Comparison of ENCODE assay signal across 8 mouse cellular contexts in the genomic region with DNA sequence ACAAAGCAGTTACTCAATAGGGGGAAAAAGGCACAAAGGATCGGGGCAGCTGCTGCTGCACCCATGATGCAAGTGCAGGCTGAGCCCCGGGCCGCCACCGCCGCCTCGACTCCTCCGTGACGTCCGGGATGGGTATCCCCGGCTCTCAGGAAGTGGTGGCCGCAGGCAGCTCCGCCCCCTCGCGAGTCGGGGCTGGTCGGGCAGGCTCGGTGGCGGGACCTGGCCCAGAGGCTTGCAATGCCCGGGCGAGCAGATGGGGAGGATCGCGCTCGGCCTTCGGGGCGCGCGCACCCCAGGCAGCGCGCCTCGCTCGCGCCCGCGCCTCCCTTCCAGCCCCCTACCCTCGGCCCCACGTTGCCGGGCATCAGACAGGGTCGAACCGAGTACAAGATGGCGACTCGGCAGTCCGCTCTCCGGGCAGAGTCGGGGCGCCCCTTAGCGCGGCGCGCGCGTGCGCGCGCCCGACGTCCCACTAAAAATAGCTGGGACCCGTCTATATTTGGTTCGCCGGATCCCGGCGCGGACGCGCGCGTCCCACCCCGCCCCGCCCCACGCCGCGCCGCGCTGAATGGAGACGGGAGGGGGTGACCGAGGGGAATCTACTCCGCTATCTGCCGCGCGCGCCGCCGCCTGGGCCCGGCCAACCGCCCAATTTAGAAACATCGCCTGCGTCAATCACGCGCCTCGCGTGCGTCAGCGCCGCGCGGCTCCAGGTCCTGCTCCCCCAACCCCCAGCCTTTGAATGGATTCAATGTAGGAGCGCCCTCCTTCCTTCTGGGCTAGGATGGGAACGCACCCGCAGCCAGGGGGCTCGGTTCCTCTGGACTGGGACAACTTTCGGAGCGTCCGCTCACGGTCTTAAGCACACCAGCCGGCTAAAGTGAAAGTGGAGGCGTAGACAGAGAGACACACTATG. TPM values are rescaled to one million over a fixed set of nuclear protein-coding genes. Genes with fewer than 3 reads are reported as not detected.
DNase-seq lines count a peak whose midpoint lies in the region; ATAC-seq lines count a peak whose summit lies in the region.

No protein-coding gene starts in this region.

- H3K4me3 ChIP-seq in heart, embryonic 13.5 days: peak overlapping the region; percentile 68
- peak overlapping the region; percentile 65 for H3K4me3 ChIP-seq in liver, embryonic 13.5 days (replicated peaks)
- H3K4me3 ChIP-seq in stomach, embryonic 16.5 days (replicated peaks; ENCODE audit: low read length): peak overlapping the region; percentile 72

- ATAC-seq in erythroid progenitor cell, adult 5-6 weeks (replicated peaks; ENCODE audit: low FRiP score, poor library complexity, severe bottlenecking): peak; percentile 78
- ATAC-seq in heart, embryonic 13.5 days (ENCODE audit: extremely low read depth, insufficient number of reproducible peaks, low FRiP score, low TSS enrichment): peak; percentile 79
- peak; percentile 85 for ATAC-seq in liver, embryonic 13.5 days (ENCODE audit: low read depth)
- peak; percentile 93 for ATAC-seq in stomach, embryonic 16.5 days (ENCODE audit: insufficient read depth, low FRiP score)

- H3K36me3 ChIP-seq in heart, embryonic 13.5 days: no peaks in the 10 kb centered on the region
- H3K36me3 ChIP-seq in liver, embryonic 13.5 days: no peaks in the 10 kb centered on the region
- no peaks in the 10 kb centered on the region for H3K36me3 ChIP-seq in stomach, embryonic 16.5 days (ENCODE audit: control insufficient read depth, insufficient read depth, low read length)

- no peaks in the 10 kb centered on the region for H3K9me3 ChIP-seq in heart, embryonic 13.5 days
- no peaks in the 10 kb centered on the region for H3K9me3 ChIP-seq in liver, embryonic 13.5 days (replicated peaks)
- H3K9me3 ChIP-seq in stomach, embryonic 16.5 days (replicated peaks; ENCODE audit: control insufficient read depth, low read length): no peaks in the 10 kb centered on the region

- DNase-seq in CD4-positive helper T cell, adult 2 months (ENCODE audit: low read depth, low spot score): peak; percentile 99
- peak; percentile 92 for DNase-seq in brain, embryonic 18.5 days (ENCODE audit: low read depth, low spot score)
- peak; percentile 96 for DNase-seq in kidney, postnatal 14 days
- peak; percentile 78 for DNase-seq in liver, embryonic 13.5 days
- peak; percentile 93 for DNase-seq in neural tube, embryonic 10.5 days (ENCODE audit: extremely low spot score, low spot score)

- peaks cover 26% of the 10 kb centered on the region for H3K27me3 ChIP-seq in heart, embryonic 13.5 days (replicated peaks)
- peaks cover 49% of the 10 kb centered on the region for H3K27me3 ChIP-seq in liver, embryonic 13.5 days
- peaks cover 22% of the 10 kb centered on the region for H3K27me3 ChIP-seq in stomach, embryonic 16.5 days (ENCODE audit: control insufficient read depth, insufficient read depth, low read length)

- peak overlapping the region; percentile 98 for H3K27ac ChIP-seq in heart, embryonic 13.5 days (replicated peaks)
- peak overlapping the region; percentile 76 for H3K27ac ChIP-seq in liver, embryonic 13.5 days
- H3K27ac ChIP-seq in stomach, embryonic 16.5 days (ENCODE audit: low read length): peak overlapping the region; percentile 97

- peak overlapping the region; percentile 91 for H3K4me2 ChIP-seq in heart, embryonic 13.5 days
- H3K4me2 ChIP-seq in liver, embryonic 13.5 days: peak overlapping the region; percentile 96
- H3K4me2 ChIP-seq in stomach, embryonic 16.5 days (ENCODE audit: low read depth, low read length): peak overlapping the region; percentile 100

- peak overlapping the region; percentile 89 for H3K9ac ChIP-seq in heart, embryonic 13.5 days
- peak overlapping the region; percentile 79 for H3K9ac ChIP-seq in liver, embryonic 13.5 days
- H3K9ac ChIP-seq in stomach, embryonic 16.5 days (ENCODE audit: low read length): peak overlapping the region; percentile 93

- under 1% methylated on average over 81 of the region's 105 CpGs for WGBS in heart, embryonic 13.5 days
- WGBS in liver, embryonic 13.5 days (ENCODE audit: insufficient replicate concordance): under 1% methylated on average over 96 of the region's 105 CpGs
- under 1% methylated on average over 104 of the region's 105 CpGs for WGBS in stomach, embryonic 16.5 days

- peaks cover 39% of the 10 kb centered on the region for H3K4me1 ChIP-seq in heart, embryonic 13.5 days
- H3K4me1 ChIP-seq in liver, embryonic 13.5 days (replicated peaks): peaks cover 48% of the 10 kb centered on the region
- H3K4me1 ChIP-seq in stomach, embryonic 16.5 days (ENCODE audit: control insufficient read depth, insufficient read depth, low read length): peaks cover 30% of the 10 kb centered on the region

RNA-seq across cellular contexts. Expression of gene Nr4a3, which starts 1.9 kb away (rescaled TPM):
- not detected in 2 replicates for total RNA-seq in erythroid progenitor cell, adult 5-6 weeks (2015; ENCODE audit: low replicate concordance)
- not detected in 2 replicates for total RNA-seq in erythroid progenitor cell, adult 5-6 weeks (2017; ENCODE audit: low replicate concordance)
- polyA plus RNA-seq in heart, embryonic 13.5 days (2015; fragmentation: Nextera tagmentation; extraction: Ambion mirVana): 0.18 and 0.28 TPM in 2 replicates
- not detected in 2 replicates for polyA plus RNA-seq in liver, embryonic 13.5 days (2015; fragmentation: Nextera tagmentation; extraction: Ambion mirVana)
- polyA plus RNA-seq in stomach, embryonic 16.5 days (2015; fragmentation: Nextera tagmentation; extraction: Ambion mirVana): 0.13 and 0.40 TPM in 2 replicates

Comparison
In these comparisons a context has a peak if more than half of its experiments do, and no peak if none do; other contexts are left out.
1. Peak in every context shown above with its lines: DNase-seq, ATAC-seq, H3K4me3 ChIP-seq and H3K27ac ChIP-seq.